Mouse (Mus musculus): Measurements from ENCODE around the gene Pcsk1. TPM values are rescaled to one million over a fixed set of nuclear protein-coding genes. Genes with fewer than 3 reads are reported as not detected.

Pcsk1 gene
- polyA plus RNA-seq (2016; fragmentation: Nextera tagmentation; extraction: Ambion mirVana), result 0.90 and 1.3 TPM in 2 replicates

- Histone ChIP-seq H3K4me1 (peaks cover 13% of the 10 kb centered on the region), H3K4me3 (peak within 1 kb of the TSS; percentile 53), H3K4me2 (replicated peaks) (peak within 1 kb of the TSS; percentile 73), H3K36me3 (no peaks in the 10 kb centered on the region), H3K9ac (replicated peaks) (peak within 1 kb of the TSS; percentile 46), H3K9me3 (no peaks in the 10 kb centered on the region), H3K27ac (replicated peaks) (no peak within 1 kb of the TSS), H3K27me3 (0 out of 2 replicates have a peak, but pooled peaks cover 6% of the 10 kb centered on the region)
- ATAC-seq (ENCODE audit: low FRiP score, low read depth), result peak; percentile 81
- WGBS, result 1% methylated on average over 28 of the region's 28 CpGs
Observed at GRCm38 (mm10) chr13:75089721-75090410, at the start of gene Pcsk1. Pcsk1 (plus strand) TSS chr13:75089826.

GRCm38 (mm10) chr13:75058818-75059217, 30.8 kb upstream of the Pcsk1 start:
- no peaks in the 10 kb centered on the region for H3K27me3 ChIP-seq
- no peaks in the 10 kb centered on the region for H3K4me1 ChIP-seq
- no peak overlapping the region for H3K4me2 ChIP-seq (replicated peaks)
- no peak for ATAC-seq (ENCODE audit: low FRiP score, low read depth)
- H3K36me3 ChIP-seq, result no peaks in the 10 kb centered on the region
- no peak overlapping the region for H3K9ac ChIP-seq (replicated peaks)
- H3K4me3 ChIP-seq, result no peak overlapping the region
- H3K9me3 ChIP-seq, result no peaks in the 10 kb centered on the region
- no peak overlapping the region for H3K27ac ChIP-seq (replicated peaks)

- Histone ChIP-seq H3K4me1 (no peaks in the 10 kb centered on the region), H3K4me2 (replicated peaks) (no peak overlapping the region), H3K27ac (replicated peaks) (no peak overlapping the region), H3K4me3 (no peak overlapping the region), H3K9me3 (no peaks in the 10 kb centered on the region), H3K36me3 (no peaks in the 10 kb centered on the region), H3K9ac (replicated peaks) (no peak overlapping the region), H3K27me3 (no peaks in the 10 kb centered on the region)
- ATAC-seq (ENCODE audit: low FRiP score, low read depth), result no peak
- WGBS, result 78% methylated on average over 3 of the region's 3 CpGs
Observed at GRCm38 (mm10) chr13:75063947-75064346, 25.7 kb upstream of the Pcsk1 start.

DNA sequence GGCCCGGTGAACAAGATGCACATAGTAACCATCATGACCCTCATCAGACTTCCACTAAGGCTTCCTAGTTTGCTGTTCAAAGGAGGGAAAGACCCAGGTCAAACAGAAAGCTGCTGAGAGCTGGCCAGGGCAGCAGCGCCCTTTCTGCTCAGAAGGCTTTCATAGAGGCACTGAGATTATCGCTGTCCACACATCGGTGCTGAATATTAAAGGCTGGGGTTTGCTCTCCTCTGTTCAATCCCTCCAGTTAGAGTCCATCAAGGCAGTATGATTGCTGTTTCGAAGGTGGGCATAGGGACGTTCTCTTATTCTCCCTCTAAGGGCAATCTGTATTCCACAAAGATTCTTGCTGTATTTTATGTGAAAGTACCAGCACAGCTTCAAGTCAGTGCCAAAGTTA, 1.0 kb upstream of the Pcsk1 start:
- 0 out of 2 replicates have a peak, but pooled peaks cover 6% of the 10 kb centered on the region for H3K27me3 ChIP-seq
- 23% methylated on average over 6 of the region's 6 CpGs for WGBS
- H3K27ac ChIP-seq (replicated peaks), result no peak overlapping the region
- no peak for ATAC-seq (ENCODE audit: low FRiP score, low read depth)
- no peak overlapping the region for H3K9ac ChIP-seq (replicated peaks)
- H3K4me2 ChIP-seq (replicated peaks), result no peak overlapping the region
- no peaks in the 10 kb centered on the region for H3K9me3 ChIP-seq
- H3K4me3 ChIP-seq, result no peak overlapping the region
- H3K4me1 ChIP-seq, result peaks cover 13% of the 10 kb centered on the region
- H3K36me3 ChIP-seq, result no peaks in the 10 kb centered on the region

- Histone ChIP-seq H3K27me3 (0 out of 2 replicates have a peak, but pooled peaks cover 6% of the 10 kb centered on the region), H3K4me2 (replicated peaks) (peak overlapping the region; percentile 73), H3K9me3 (no peaks in the 10 kb centered on the region), H3K36me3 (no peaks in the 10 kb centered on the region), H3K9ac (replicated peaks) (peak overlapping the region; percentile 46), H3K27ac (replicated peaks) (no peak overlapping the region), H3K4me3 (peak overlapping the region; percentile 53), H3K4me1 (peaks cover 13% of the 10 kb centered on the region)
- under 1% methylated on average over 12 of the region's 12 CpGs for WGBS
- peak; percentile 81 for ATAC-seq (ENCODE audit: low FRiP score, low read depth)
Observed at GRCm38 (mm10) chr13:75090411-75090779, 769 bp downstream of the Pcsk1 start.

DNA sequence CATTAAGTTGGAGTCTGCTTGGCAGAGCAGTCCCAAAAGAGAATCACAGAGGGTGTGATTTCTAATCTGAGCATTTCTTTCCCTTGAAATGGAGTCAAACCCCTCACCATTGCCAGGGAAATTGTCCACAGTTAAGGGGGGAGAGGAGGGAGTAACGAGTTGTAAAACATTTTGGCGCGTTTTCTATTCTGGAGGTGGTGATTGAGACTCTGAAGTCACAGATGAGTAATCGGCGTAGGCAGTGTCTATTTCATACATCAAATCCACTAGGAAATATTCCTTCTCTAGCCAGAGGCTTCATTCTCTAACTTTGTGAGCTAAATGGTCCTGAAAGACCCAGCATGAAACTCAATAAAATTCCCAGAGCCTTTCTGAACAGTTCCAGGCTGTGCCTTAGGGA, 1.4 kb downstream of the Pcsk1 start:
- H3K4me3 ChIP-seq, result peak overlapping the region; percentile 53; the same call in 1 of the 2 replicates
- 0 out of 2 replicates have a peak, but pooled peaks cover 6% of the 10 kb centered on the region for H3K27me3 ChIP-seq
- no peak for ATAC-seq (ENCODE audit: low FRiP score, low read depth)
- H3K4me1 ChIP-seq, result peaks cover 13% of the 10 kb centered on the region
- WGBS, result 72% methylated on average over 5 of the region's 5 CpGs
- no peak overlapping the region for H3K9ac ChIP-seq (replicated peaks)
- no peak overlapping the region; the same call in 1 of the 2 replicates for H3K4me2 ChIP-seq (replicated peaks)
- H3K36me3 ChIP-seq, result no peaks in the 10 kb centered on the region
- H3K9me3 ChIP-seq, result no peaks in the 10 kb centered on the region
- no peak overlapping the region for H3K27ac ChIP-seq (replicated peaks)

- no peak overlapping the region for H3K9ac ChIP-seq (replicated peaks)
- no peak overlapping the region for H3K4me2 ChIP-seq (replicated peaks)
- no peaks in the 10 kb centered on the region for H3K9me3 ChIP-seq
- H3K4me1 ChIP-seq, result 0 out of 2 replicates have a peak, but pooled peaks cover 6% of the 10 kb centered on the region
- H3K4me3 ChIP-seq, result no peak overlapping the region
- H3K27me3 ChIP-seq, result no peaks in the 10 kb centered on the region
- no peaks in the 10 kb centered on the region for H3K36me3 ChIP-seq
- ATAC-seq (ENCODE audit: low FRiP score, low read depth), result no peak
- no peak overlapping the region for H3K27ac ChIP-seq (replicated peaks)
Observed at GRCm38 (mm10) chr13:75095487-75095886, 5.9 kb downstream of the Pcsk1 start.

DNA sequence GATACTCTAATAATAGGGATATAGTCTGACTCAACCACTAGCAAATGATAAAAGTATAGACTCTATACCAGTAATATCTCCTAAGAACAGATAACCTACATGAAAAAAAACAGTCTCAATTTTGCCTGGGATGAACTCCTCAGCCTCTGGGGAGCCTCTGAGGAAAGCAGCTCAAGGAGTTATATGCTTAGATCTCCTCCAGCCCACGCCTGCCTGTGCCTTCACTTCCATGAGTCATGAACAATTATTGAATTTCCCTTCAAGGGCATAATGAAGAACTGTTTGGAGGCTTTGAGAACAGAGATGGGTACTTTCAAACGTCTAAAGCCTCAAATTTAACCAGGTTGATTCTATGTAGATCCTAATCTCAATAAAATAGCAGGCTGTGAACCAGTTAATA, 23.5 kb downstream of the Pcsk1 start:
- no peak overlapping the region for H3K4me3 ChIP-seq
- no peaks in the 10 kb centered on the region for H3K27me3 ChIP-seq
- H3K9ac ChIP-seq (replicated peaks), result no peak overlapping the region
- H3K27ac ChIP-seq (replicated peaks), result no peak overlapping the region
- no peaks in the 10 kb centered on the region for H3K36me3 ChIP-seq
- no peak overlapping the region for H3K4me2 ChIP-seq (replicated peaks)
- ATAC-seq (ENCODE audit: low FRiP score, low read depth), result no peak
- H3K4me1 ChIP-seq, result no peaks in the 10 kb centered on the region; the same call in 1 of the 2 replicates
- 52% methylated on average over 2 of the region's 2 CpGs for WGBS
- H3K9me3 ChIP-seq, result no peaks in the 10 kb centered on the region

DNA sequence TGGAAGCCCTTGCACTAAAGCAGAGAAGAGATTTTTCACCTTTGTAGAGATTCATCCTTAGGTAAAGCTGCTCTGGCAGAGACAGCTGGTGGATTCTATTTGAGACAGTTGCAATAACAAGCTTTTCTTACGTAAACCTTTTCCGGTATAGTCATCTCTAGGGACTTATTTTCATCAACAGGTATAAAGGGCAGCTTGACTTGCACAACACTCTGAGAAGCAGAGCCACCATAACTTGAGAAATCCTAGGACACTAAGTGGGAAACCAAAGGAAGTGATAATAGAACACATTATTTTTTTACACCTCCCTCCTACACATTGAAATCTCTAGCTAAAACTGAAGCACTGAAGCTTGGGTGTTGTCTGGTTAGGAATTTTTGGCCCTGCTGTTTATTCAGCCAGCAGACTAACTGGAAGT, 24.4 kb downstream of the Pcsk1 start:
- Histone ChIP-seq H3K4me2 (replicated peaks) (no peak overlapping the region), H3K9me3 (no peaks in the 10 kb centered on the region), H3K4me3 (no peak overlapping the region), H3K9ac (replicated peaks) (no peak overlapping the region), H3K36me3 (no peaks in the 10 kb centered on the region), H3K4me1 (no peaks in the 10 kb centered on the region; the same call in 1 of the 2 replicates), H3K27me3 (no peaks in the 10 kb centered on the region), H3K27ac (replicated peaks) (no peak overlapping the region)
- WGBS, result 86% methylated on average over 2 of the region's 2 CpGs
- ATAC-seq (ENCODE audit: low FRiP score, low read depth), result no peak

DNA sequence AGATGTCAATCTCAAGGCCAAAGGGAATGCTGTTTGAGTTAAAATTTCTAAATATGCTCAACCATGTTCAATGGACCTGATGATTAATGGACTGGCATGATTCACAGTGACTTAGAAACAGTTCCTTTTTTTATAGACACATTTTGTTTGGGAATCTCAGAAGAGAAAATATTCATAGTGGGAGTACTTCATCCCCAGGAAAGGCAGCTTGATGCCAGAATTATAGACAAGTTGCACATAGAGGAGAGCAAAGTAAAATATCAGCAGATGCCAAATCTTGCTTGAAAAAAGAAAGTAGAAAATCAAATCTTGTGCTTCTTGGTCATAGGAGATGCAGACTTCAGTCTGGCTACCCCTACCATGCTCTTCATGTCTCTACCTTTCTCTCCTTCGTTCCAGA, 25.2 kb downstream of the Pcsk1 start:
- no peak overlapping the region for H3K27ac ChIP-seq (replicated peaks)
- no peaks in the 10 kb centered on the region; the same call in 1 of the 2 replicates for H3K4me1 ChIP-seq
- 93% methylated on average over 1 of the region's 1 CpGs for WGBS
- H3K4me3 ChIP-seq, result no peak overlapping the region
- ATAC-seq (ENCODE audit: low FRiP score, low read depth), result no peak
- no peaks in the 10 kb centered on the region for H3K9me3 ChIP-seq
- no peak overlapping the region for H3K4me2 ChIP-seq (replicated peaks)
- no peaks in the 10 kb centered on the region for H3K36me3 ChIP-seq
- H3K9ac ChIP-seq (replicated peaks), result no peak overlapping the region
- H3K27me3 ChIP-seq, result no peaks in the 10 kb centered on the region

- no peak overlapping the region for H3K4me3 ChIP-seq
- H3K4me2 ChIP-seq (replicated peaks), result no peak overlapping the region
- no peaks in the 10 kb centered on the region for H3K36me3 ChIP-seq
- H3K27ac ChIP-seq (replicated peaks), result no peak overlapping the region
- H3K9ac ChIP-seq (replicated peaks), result no peak overlapping the region
- H3K27me3 ChIP-seq, result no peaks in the 10 kb centered on the region
- H3K4me1 ChIP-seq, result no peaks in the 10 kb centered on the region
- no peak for ATAC-seq (ENCODE audit: low FRiP score, low read depth)
- no peaks in the 10 kb centered on the region for H3K9me3 ChIP-seq
Observed at GRCm38 (mm10) chr13:75135833-75136232, 46.2 kb downstream of the Pcsk1 start.

GRCm38 (mm10) chr13:75160661-75161060, 71.0 kb downstream of the Pcsk1 start:
- Histone ChIP-seq H3K4me1 (no peaks in the 10 kb centered on the region), H3K4me2 (replicated peaks) (no peak overlapping the region), H3K27ac (replicated peaks) (no peak overlapping the region), H3K36me3 (no peaks in the 10 kb centered on the region), H3K9me3 (no peaks in the 10 kb centered on the region), H3K4me3 (no peak overlapping the region), H3K9ac (replicated peaks) (no peak overlapping the region), H3K27me3 (no peaks in the 10 kb centered on the region)
- WGBS, result 43% methylated on average over 1 of the region's 1 CpGs
- no peak for ATAC-seq (ENCODE audit: low FRiP score, low read depth)

DNA sequence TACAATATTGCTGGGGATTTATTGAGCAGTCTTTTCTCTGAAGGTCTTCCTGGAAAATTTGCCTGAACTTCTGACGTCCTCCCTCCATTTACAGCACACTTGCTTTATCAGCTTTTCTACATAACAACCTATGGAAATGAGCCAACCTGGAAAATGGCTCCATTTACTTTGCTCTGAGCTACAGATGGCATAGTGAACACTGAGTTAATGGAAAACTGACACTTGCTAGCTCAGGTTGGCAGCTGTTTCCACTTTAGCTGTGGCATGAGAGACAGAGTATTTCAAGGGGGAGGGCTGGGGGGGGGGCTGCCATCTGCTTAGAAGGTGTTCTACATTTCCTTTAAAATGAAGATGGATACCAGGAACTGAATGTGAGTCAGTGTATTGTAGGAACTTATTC, 73.8 kb downstream of the Pcsk1 start:
- H3K27ac ChIP-seq (replicated peaks), result no peak overlapping the region
- ATAC-seq (ENCODE audit: low FRiP score, low read depth), result no peak
- H3K4me1 ChIP-seq, result no peaks in the 10 kb centered on the region
- H3K9ac ChIP-seq (replicated peaks), result no peak overlapping the region
- no peak overlapping the region for H3K4me2 ChIP-seq (replicated peaks)
- WGBS, result 81% methylated on average over 1 of the region's 1 CpGs
- no peaks in the 10 kb centered on the region for H3K9me3 ChIP-seq
- H3K4me3 ChIP-seq, result no peak overlapping the region
- no peaks in the 10 kb centered on the region for H3K27me3 ChIP-seq
- no peaks in the 10 kb centered on the region for H3K36me3 ChIP-seq
